Mouse (Mus musculus): ENCODE data around the gene Loxl1. TPM values are rescaled to one million over a fixed set of nuclear protein-coding genes. Genes with fewer than 3 reads are reported as not detected.

The Loxl1 gene
- 19.1 and 24.5 TPM in 2 replicates for polyA plus RNA-seq (2015; fragmentation: Nextera tagmentation; extraction: Ambion mirVana)

GRCm38 (mm10) chr9:58312944-58313359 lies at the start of gene Loxl1:
Gene Loxl1 (minus strand): TSS chr9:58313186.
- Histone ChIP-seq H3K27me3 (replicated peaks; ENCODE audit: control insufficient read depth, insufficient read depth, low read length) (peaks cover 16% of the 10 kb centered on the region), H3K36me3 (ENCODE audit: control insufficient read depth, insufficient read depth, low read length) (no peaks in the 10 kb centered on the region), H3K9me3 (ENCODE audit: control insufficient read depth, low read length) (no peaks in the 10 kb centered on the region), H3K4me1 (ENCODE audit: control insufficient read depth, insufficient read depth, low read length) (peaks cover 28% of the 10 kb centered on the region), H3K27ac (ENCODE audit: low read length) (peak within 1 kb of the TSS; percentile 69), H3K4me2 (ENCODE audit: low read depth, low read length) (peak within 1 kb of the TSS; percentile 79), H3K9ac (ENCODE audit: low read depth, low read length) (peak within 1 kb of the TSS; percentile 62), H3K4me3 (ENCODE audit: low read length) (peak within 1 kb of the TSS; percentile 58)
- peak; percentile 60 for ATAC-seq
- WGBS, result 2% methylated on average over 21 of the region's 21 CpGs

DNA sequence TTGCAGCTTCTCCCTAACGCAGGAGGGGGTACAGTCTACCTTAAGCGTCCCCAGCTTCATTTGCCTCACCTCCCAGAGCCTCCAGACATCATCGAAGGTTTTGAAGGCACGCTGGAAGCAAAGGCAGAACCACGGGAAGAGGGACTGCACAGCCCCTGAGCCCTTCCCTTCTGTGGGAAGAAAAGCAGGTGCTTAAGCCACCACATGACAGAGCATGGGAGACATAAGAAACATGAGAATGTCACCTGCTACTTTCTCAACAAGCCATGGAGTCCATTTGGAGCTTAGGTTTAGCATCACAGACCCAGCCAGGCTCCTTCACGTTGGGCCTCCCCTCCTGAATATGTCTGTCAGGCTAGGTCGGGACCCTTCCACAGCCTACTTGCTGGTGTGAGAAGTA lies 49.0 kb upstream of the Loxl1 start:
- Histone ChIP-seq H3K4me3 (ENCODE audit: low read length) (no peak overlapping the region), H3K27me3 (replicated peaks; ENCODE audit: control insufficient read depth, insufficient read depth, low read length) (no peaks in the 10 kb centered on the region), H3K9me3 (ENCODE audit: control insufficient read depth, low read length) (no peaks in the 10 kb centered on the region), H3K9ac (ENCODE audit: low read depth, low read length) (no peak overlapping the region), H3K4me2 (ENCODE audit: low read depth, low read length) (no peak overlapping the region), H3K4me1 (ENCODE audit: control insufficient read depth, insufficient read depth, low read length) (no peaks in the 10 kb centered on the region), H3K36me3 (ENCODE audit: control insufficient read depth, insufficient read depth, low read length) (no peaks in the 10 kb centered on the region), H3K27ac (ENCODE audit: low read length) (no peak overlapping the region)
- ATAC-seq, result no peak
- 78% methylated on average over 7 of the region's 7 CpGs for WGBS

DNA sequence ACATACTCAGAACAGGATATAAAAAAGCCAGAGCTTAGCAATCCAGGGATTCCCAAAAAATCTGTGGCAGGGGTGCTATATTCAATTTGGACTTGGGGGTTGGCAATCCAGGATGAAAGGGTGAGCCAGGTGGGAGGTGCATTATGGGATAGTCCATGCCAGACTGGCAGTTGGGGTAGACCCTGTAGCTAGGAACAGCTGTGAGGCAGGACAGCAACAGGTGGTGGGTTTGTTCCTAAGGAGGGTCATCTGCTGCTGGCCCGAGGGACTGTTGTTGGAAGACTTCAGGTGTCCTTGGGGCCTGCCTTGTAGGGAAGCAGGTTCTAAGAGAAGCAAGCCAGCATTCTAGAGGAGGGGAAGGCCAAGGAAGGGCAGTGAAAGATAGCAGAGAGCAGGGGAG lies 48.4 kb upstream of the Loxl1 start:
- Histone ChIP-seq H3K4me1 (ENCODE audit: control insufficient read depth, insufficient read depth, low read length) (no peaks in the 10 kb centered on the region), H3K9me3 (ENCODE audit: control insufficient read depth, low read length) (no peaks in the 10 kb centered on the region), H3K27ac (ENCODE audit: low read length) (no peak overlapping the region), H3K27me3 (replicated peaks; ENCODE audit: control insufficient read depth, insufficient read depth, low read length) (no peaks in the 10 kb centered on the region), H3K36me3 (ENCODE audit: control insufficient read depth, insufficient read depth, low read length) (no peaks in the 10 kb centered on the region), H3K4me2 (ENCODE audit: low read depth, low read length) (no peak overlapping the region), H3K9ac (ENCODE audit: low read depth, low read length) (no peak overlapping the region), H3K4me3 (ENCODE audit: low read length) (no peak overlapping the region)
- WGBS, result 67% methylated on average over 1 of the region's 1 CpGs
- ATAC-seq, result no peak

- WGBS, result 29% methylated on average over 6 of the region's 6 CpGs
- Histone ChIP-seq H3K9ac (ENCODE audit: low read depth, low read length) (no peak overlapping the region), H3K27me3 (replicated peaks; ENCODE audit: control insufficient read depth, insufficient read depth, low read length) (no peaks in the 10 kb centered on the region), H3K36me3 (ENCODE audit: control insufficient read depth, insufficient read depth, low read length) (no peaks in the 10 kb centered on the region), H3K4me3 (ENCODE audit: low read length) (no peak overlapping the region), H3K9me3 (ENCODE audit: control insufficient read depth, low read length) (no peaks in the 10 kb centered on the region), H3K4me2 (ENCODE audit: low read depth, low read length) (no peak overlapping the region), H3K27ac (ENCODE audit: low read length) (no peak overlapping the region), H3K4me1 (ENCODE audit: control insufficient read depth, insufficient read depth, low read length) (no peaks in the 10 kb centered on the region)
- ATAC-seq, result no peak
These were observed 42.5 kb upstream of the Loxl1 start for GRCm38 (mm10) chr9:58355262-58356050.

GRCm38 (mm10) chr9:58354701-58355100 lies 41.7 kb upstream of the Loxl1 start:
- Histone ChIP-seq H3K9me3 (ENCODE audit: control insufficient read depth, low read length) (no peaks in the 10 kb centered on the region), H3K4me2 (ENCODE audit: low read depth, low read length) (no peak overlapping the region), H3K4me3 (ENCODE audit: low read length) (no peak overlapping the region), H3K36me3 (ENCODE audit: control insufficient read depth, insufficient read depth, low read length) (no peaks in the 10 kb centered on the region), H3K4me1 (ENCODE audit: control insufficient read depth, insufficient read depth, low read length) (no peaks in the 10 kb centered on the region), H3K9ac (ENCODE audit: low read depth, low read length) (no peak overlapping the region), H3K27me3 (replicated peaks; ENCODE audit: control insufficient read depth, insufficient read depth, low read length) (no peaks in the 10 kb centered on the region), H3K27ac (ENCODE audit: low read length) (no peak overlapping the region)
- WGBS, result 70% methylated on average over 6 of the region's 6 CpGs
- ATAC-seq, result no peak

DNA sequence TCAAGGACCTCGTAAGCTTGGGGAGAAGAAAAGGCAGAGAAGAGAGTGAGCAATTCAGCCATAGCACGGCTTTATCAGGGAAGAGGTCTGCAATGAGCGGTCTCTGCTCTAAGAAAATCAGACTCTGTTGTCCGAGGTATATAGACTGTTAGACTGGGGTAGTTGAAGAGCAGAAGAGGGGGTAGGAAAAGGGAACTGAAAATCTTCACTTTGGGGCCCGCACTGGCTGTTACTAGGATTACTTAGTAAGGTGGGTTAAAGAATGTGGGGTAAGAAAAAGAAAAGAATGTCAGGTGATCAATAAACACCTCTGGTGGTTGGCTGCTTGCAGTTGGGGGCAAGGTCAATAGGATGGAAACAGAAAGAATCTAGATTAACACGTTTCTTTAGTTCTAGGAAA lies 40.2 kb upstream of the Loxl1 start:
- no peaks in the 10 kb centered on the region for H3K9me3 ChIP-seq (ENCODE audit: control insufficient read depth, low read length)
- no peaks in the 10 kb centered on the region for H3K27me3 ChIP-seq (replicated peaks; ENCODE audit: control insufficient read depth, insufficient read depth, low read length)
- WGBS, result 81% methylated on average over 6 of the region's 6 CpGs
- H3K4me1 ChIP-seq (ENCODE audit: control insufficient read depth, insufficient read depth, low read length), result no peaks in the 10 kb centered on the region
- H3K4me3 ChIP-seq (ENCODE audit: low read length), result no peak overlapping the region
- no peak for ATAC-seq
- no peak overlapping the region for H3K9ac ChIP-seq (ENCODE audit: low read depth, low read length)
- H3K4me2 ChIP-seq (ENCODE audit: low read depth, low read length), result no peak overlapping the region
- H3K36me3 ChIP-seq (ENCODE audit: control insufficient read depth, insufficient read depth, low read length), result no peaks in the 10 kb centered on the region
- H3K27ac ChIP-seq (ENCODE audit: low read length), result no peak overlapping the region

GRCm38 (mm10) chr9:58347795-58348194 lies 34.8 kb upstream of the Loxl1 start:
- H3K4me3 ChIP-seq (ENCODE audit: low read length), result no peak overlapping the region
- no peaks in the 10 kb centered on the region for H3K36me3 ChIP-seq (ENCODE audit: control insufficient read depth, insufficient read depth, low read length)
- no peak for ATAC-seq
- H3K4me1 ChIP-seq (ENCODE audit: control insufficient read depth, insufficient read depth, low read length), result peaks cover 5% of the 10 kb centered on the region
- H3K27me3 ChIP-seq (replicated peaks; ENCODE audit: control insufficient read depth, insufficient read depth, low read length), result no peaks in the 10 kb centered on the region
- no peak overlapping the region for H3K4me2 ChIP-seq (ENCODE audit: low read depth, low read length)
- no peak overlapping the region for H3K27ac ChIP-seq (ENCODE audit: low read length)
- H3K9ac ChIP-seq (ENCODE audit: low read depth, low read length), result no peak overlapping the region
- no peaks in the 10 kb centered on the region for H3K9me3 ChIP-seq (ENCODE audit: control insufficient read depth, low read length)
- 92% methylated on average over 6 of the region's 6 CpGs for WGBS

GRCm38 (mm10) chr9:58346498-58346897 lies 33.5 kb upstream of the Loxl1 start:
- Histone ChIP-seq H3K27ac (ENCODE audit: low read length) (no peak overlapping the region), H3K4me2 (ENCODE audit: low read depth, low read length) (no peak overlapping the region), H3K4me3 (ENCODE audit: low read length) (no peak overlapping the region), H3K4me1 (ENCODE audit: control insufficient read depth, insufficient read depth, low read length) (peaks cover 5% of the 10 kb centered on the region), H3K9ac (ENCODE audit: low read depth, low read length) (no peak overlapping the region), H3K27me3 (replicated peaks; ENCODE audit: control insufficient read depth, insufficient read depth, low read length) (no peaks in the 10 kb centered on the region), H3K36me3 (ENCODE audit: control insufficient read depth, insufficient read depth, low read length) (no peaks in the 10 kb centered on the region), H3K9me3 (ENCODE audit: control insufficient read depth, low read length) (no peaks in the 10 kb centered on the region)
- no peak for ATAC-seq
- WGBS, result 19% methylated on average over 10 of the region's 10 CpGs

GRCm38 (mm10) chr9:58345963-58346362 lies 33.0 kb upstream of the Loxl1 start:
- Histone ChIP-seq H3K4me1 (ENCODE audit: control insufficient read depth, insufficient read depth, low read length) (peaks cover 5% of the 10 kb centered on the region), H3K9ac (ENCODE audit: low read depth, low read length) (no peak overlapping the region), H3K4me2 (ENCODE audit: low read depth, low read length) (no peak overlapping the region)

DNA sequence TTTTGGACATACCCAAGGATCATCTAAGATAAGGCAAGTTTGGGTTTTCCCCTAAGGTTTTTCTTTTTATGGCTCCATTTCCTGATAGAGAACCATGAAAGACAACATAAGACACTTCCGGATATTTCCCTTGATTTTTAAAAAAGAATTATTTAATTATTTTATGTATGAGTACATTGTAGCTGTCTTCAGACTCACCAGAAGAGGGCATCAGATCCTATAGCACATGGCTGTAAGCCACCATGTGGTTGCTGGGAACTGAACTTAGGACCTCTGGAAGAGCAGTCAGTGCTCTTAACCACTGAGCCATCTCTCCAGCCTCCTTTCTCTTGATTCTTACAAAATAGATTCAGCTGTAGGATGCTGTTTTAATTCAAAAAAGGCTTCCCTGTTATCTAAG lies 28.8 kb upstream of the Loxl1 start:
- WGBS, result 94% methylated on average over 1 of the region's 1 CpGs
- H3K36me3 ChIP-seq (ENCODE audit: control insufficient read depth, insufficient read depth, low read length), result no peaks in the 10 kb centered on the region
- H3K27ac ChIP-seq (ENCODE audit: low read length), result no peak overlapping the region
- no peak overlapping the region for H3K4me3 ChIP-seq (ENCODE audit: low read length)
- H3K4me1 ChIP-seq (ENCODE audit: control insufficient read depth, insufficient read depth, low read length), result peaks cover 5% of the 10 kb centered on the region
- H3K9ac ChIP-seq (ENCODE audit: low read depth, low read length), result no peak overlapping the region
- no peak overlapping the region for H3K4me2 ChIP-seq (ENCODE audit: low read depth, low read length)
- H3K27me3 ChIP-seq (replicated peaks; ENCODE audit: control insufficient read depth, insufficient read depth, low read length), result no peaks in the 10 kb centered on the region
- no peaks in the 10 kb centered on the region for H3K9me3 ChIP-seq (ENCODE audit: control insufficient read depth, low read length)
- no peak for ATAC-seq

More at GRCm38 (mm10) chr9:58345963-58346362, 33.0 kb upstream of the Loxl1 start:
- Histone ChIP-seq H3K27me3 (replicated peaks; ENCODE audit: control insufficient read depth, insufficient read depth, low read length) (no peaks in the 10 kb centered on the region), H3K27ac (ENCODE audit: low read length) (no peak overlapping the region), H3K9me3 (ENCODE audit: control insufficient read depth, low read length) (no peaks in the 10 kb centered on the region), H3K36me3 (ENCODE audit: control insufficient read depth, insufficient read depth, low read length) (no peaks in the 10 kb centered on the region), H3K4me3 (ENCODE audit: low read length) (no peak overlapping the region)
- no peak for ATAC-seq
- WGBS, result 45% methylated on average over 7 of the region's 7 CpGs

Data from intestine, embryonic 16.5 days (tissue).